Mouse (Mus musculus) B cell, adult 62 days (primary cell): ENCODE data around the gene Slc37a2. TPM values are rescaled to one million over a fixed set of nuclear protein-coding genes. Genes with fewer than 3 reads are reported as not detected.

Experiments
- total RNA-seq: library from RNA; stranded (reverse); gene quantifications from 4 replicates; pipeline ENCODE4 v1.2.4, GENCODE M21; 2023

Slc37a2 gene
- total RNA-seq = 22.4 to 25.9 TPM (median 23.8 TPM) in 4 replicates

GRCm38 (mm10) chr9:37255149-37255888, at the start of gene Slc37a2:
Gene Slc37a2, minus strand, starts transcription at chr9:37255738.

GRCm38 (mm10) chr9:37207929-37208411, 47.6 kb downstream of the Slc37a2 start, which contains the start of gene Tmem218:
Gene Tmem218, plus strand, starts transcription at chr9:37208223.

Other genes starting within 250 kb of the Slc37a2 start
- gene Pknox2, start 108.3 kb downstream of the Slc37a2 start, total RNA-seq = not detected in 4 replicates
- gene Tmem218, start 47.5 kb downstream of the Slc37a2 start, total RNA-seq = 1.8 to 2.6 TPM (median 2.2 TPM) in 4 replicates
- 14.1 to 17.7 TPM (median 15.0 TPM) in 4 replicates for gene Ccdc15, start 92.7 kb upstream of the Slc37a2 start, total RNA-seq
- gene Hepacam, start 111.6 kb upstream of the Slc37a2 start, total RNA-seq = not detected in 4 replicates
- not detected in 4 replicates for gene Robo4, start 146.2 kb upstream of the Slc37a2 start, total RNA-seq
- not detected in 4 replicates for gene Robo3, start 177.5 kb upstream of the Slc37a2 start, total RNA-seq
- 28.6 to 31.8 TPM (median 29.2 TPM) in 4 replicates for gene Msantd2, start 233.6 kb upstream of the Slc37a2 start, total RNA-seq